Mouse (Mus musculus) intestine, embryonic 14.5 days (tissue): ENCODE measurements at regions not wholly inside any gene's neighbourhood (a gene's known extent, or its start where the extent isn't known, plus 50 kb on each side); places are given as distances from the start of the nearest gene placed in this dataset.

Experiments used
- ATAC-seq: fragments of 200-750 bp; cut with Nextera tagmentation; replicated peaks from 2 replicates; pipeline ENCODE4 v1.8.0; 2017; ENCODE audit warnings: low read depth, moderate number of reproducible peaks, moderate TSS enrichment, moderate library complexity; ENCODE audit not compliant: low FRiP score, low TSS enrichment
- DNase-seq: peaks from one replicate; pipeline ENCODE4 v3.0.0-alpha.2; 2018; ENCODE audit warnings: low spot score
- H3K27ac ChIP-seq: fragments of 300-500 bp; sonication (generic); 2 replicates; pipeline ENCODE4 v1.5.1; 2014; ENCODE audit warnings: low read depth, mild to moderate bottlenecking, control low read depth
- H3K27me3 ChIP-seq: fragments of 300-500 bp; sonication (generic); replicated peaks from 2 replicates; pipeline ENCODE4 v1.6.1; 2014; ENCODE audit warnings: low read length, control low read depth; ENCODE audit not compliant: control insufficient read depth, insufficient read depth
- H3K36me3 ChIP-seq: fragments of 300-500 bp; sonication (generic); 2 replicates; pipeline ENCODE4 v1.6.1; 2014; ENCODE audit warnings: low read length, control low read depth; ENCODE audit not compliant: control insufficient read depth, insufficient read depth
- H3K4me1 ChIP-seq: fragments of 300-500 bp; sonication (generic); replicated peaks from 2 replicates; pipeline ENCODE4 v1.6.1; 2014; ENCODE audit warnings: low read length, control low read depth, mixed read lengths; ENCODE audit not compliant: control insufficient read depth, insufficient read depth
- H3K4me2 ChIP-seq: fragments of 300-500 bp; sonication (generic); 2 replicates; pipeline ENCODE4 v1.6.1; 2014; ENCODE audit warnings: low read length
- H3K4me3 ChIP-seq: fragments of 300-500 bp; sonication (generic); 2 replicates; pipeline ENCODE4 v1.5.1; 2014; ENCODE audit warnings: low read depth, low read length, control low read depth, mixed read lengths
- H3K9ac ChIP-seq: fragments of 300-500 bp; sonication (generic); 2 replicates; pipeline ENCODE4 v1.6.1; 2014; ENCODE audit warnings: mild to moderate bottlenecking, low read length
- H3K9me3 ChIP-seq: fragments of 300-500 bp; sonication (generic); 2 replicates; pipeline ENCODE4 v1.6.1; 2016; ENCODE audit warnings: low read length, control low read depth; ENCODE audit not compliant: control insufficient read depth
- WGBS: fragments of 180-500 bp; shearing (Covaris S2); extraction: QIAGEN DNeasy Blood & Tissue Kit; methylation state at CpG from one replicate; pipeline ENCODE4 v1.1.7; 2014; 5-methylcytosine and 5-hydroxymethylcytosine counted together

DNA sequence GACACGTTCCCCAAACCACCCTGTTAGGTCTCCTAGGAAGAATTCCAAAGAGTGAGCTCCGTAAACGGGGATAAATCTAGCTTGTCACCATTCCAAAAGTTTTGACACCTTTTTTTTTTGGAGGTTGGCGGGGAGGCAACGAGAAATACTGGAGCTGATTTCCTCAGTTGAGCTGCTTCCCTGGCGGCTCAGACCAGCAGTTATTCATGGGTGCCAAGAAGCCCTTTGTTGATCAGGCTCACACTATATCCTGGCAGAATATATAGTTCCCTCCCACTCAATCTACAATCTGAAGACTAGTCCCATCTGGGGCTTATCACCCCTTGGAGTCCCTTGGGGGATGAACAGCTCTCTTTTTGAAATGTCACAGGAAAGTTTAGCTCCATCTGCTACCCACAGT lies 77.5 kb upstream of the Tiam2 start:
- no peak for ATAC-seq
- 79% methylated on average over 6 of the region's 6 CpGs for WGBS
- Histone ChIP-seq H3K27me3 (no peaks in the 10 kb centered on the region), H3K9ac (no peak overlapping the region), H3K4me1 (peaks cover 24% of the 10 kb centered on the region), H3K36me3 (peaks cover 4% of the 10 kb centered on the region; the same call in 1 of the 2 replicates), H3K4me3 (no peak overlapping the region), H3K4me2 (no peak overlapping the region), H3K27ac (no peak overlapping the region), H3K9me3 (no peaks in the 10 kb centered on the region)
- DNase-seq: no peak

DNA sequence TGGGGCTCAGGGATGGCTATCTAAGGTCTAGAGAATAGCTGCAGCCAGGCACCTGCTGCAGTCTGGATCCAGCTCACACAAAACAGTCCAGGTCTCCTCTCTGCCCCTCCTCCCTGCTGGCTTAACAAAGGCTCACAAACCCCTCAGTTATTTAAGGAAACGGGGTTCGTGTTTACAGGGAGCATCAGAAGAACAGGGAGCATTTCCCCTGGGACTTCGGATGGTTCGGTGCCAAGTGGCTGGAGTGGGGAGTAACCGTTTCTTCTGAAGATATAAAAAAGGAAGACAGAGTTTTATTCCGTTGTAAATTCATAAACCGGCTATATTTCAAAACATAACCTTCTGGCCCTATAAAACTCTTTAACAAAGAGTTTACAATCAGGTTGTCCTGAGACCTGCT lies 77.1 kb upstream of the Tiam2 start:
- DNase-seq (no peak), ATAC-seq (no peak)
- H3K9me3 ChIP-seq: no peaks in the 10 kb centered on the region
- H3K36me3 ChIP-seq: peaks cover 4% of the 10 kb centered on the region; the same call in 1 of the 2 replicates
- no peak overlapping the region for H3K27ac ChIP-seq
- no peak overlapping the region for H3K4me2 ChIP-seq
- no peak overlapping the region for H3K4me3 ChIP-seq
- H3K27me3 ChIP-seq: no peaks in the 10 kb centered on the region
- 66% methylated on average over 7 of the region's 7 CpGs for WGBS
- no peak overlapping the region for H3K9ac ChIP-seq
- H3K4me1 ChIP-seq: peaks cover 24% of the 10 kb centered on the region

DNA sequence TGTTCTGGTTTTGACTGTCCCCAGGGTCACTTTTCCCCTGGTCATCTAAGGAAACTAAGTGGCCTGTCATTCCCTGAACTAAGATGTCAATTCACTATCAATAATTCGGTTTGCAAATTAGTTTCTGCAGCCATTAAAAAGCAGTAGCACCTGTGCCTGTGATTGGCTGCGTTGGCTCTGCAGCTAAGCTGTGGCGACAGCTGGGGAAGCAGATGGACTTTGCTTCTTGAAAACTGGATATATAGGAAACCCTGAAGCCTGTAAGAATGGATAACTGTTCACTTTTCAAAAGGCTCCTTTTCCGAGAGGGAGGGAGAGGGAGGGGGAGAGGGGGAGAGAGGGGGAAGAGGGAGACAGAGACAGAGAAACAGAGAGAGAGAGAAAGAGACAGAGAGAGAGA lies 75.2 kb upstream of the Tiam2 start:
- DNase-seq: no peak
- H3K27ac ChIP-seq: no peak overlapping the region
- H3K4me2 ChIP-seq: no peak overlapping the region
- ATAC-seq: no peak
- H3K27me3 ChIP-seq: no peaks in the 10 kb centered on the region
- H3K36me3 ChIP-seq: peaks cover 4% of the 10 kb centered on the region; the same call in 1 of the 2 replicates
- no peak overlapping the region for H3K9ac ChIP-seq
- H3K4me3 ChIP-seq: no peak overlapping the region
- 88% methylated on average over 4 of the region's 4 CpGs for WGBS
- H3K4me1 ChIP-seq: peaks cover 19% of the 10 kb centered on the region
- H3K9me3 ChIP-seq: no peaks in the 10 kb centered on the region

DNA sequence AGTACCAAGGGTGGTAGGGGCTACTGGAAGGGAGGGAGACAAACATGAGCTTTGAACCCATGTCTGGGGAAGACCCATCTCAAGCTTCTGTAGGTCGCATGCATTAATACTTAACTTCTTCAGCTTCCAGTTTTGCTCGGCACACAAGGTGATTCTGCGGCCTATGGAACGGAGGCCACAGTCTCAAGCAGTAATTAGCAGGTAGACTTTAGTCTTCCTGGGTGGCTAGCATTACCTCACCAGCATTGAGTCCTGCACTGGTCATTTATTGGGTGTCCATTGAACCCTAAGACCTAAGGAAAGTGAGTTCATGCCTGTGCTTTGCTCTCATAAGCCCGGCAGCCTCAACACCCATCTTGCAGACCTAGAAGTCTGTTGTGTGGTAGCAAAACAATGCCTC lies 74.4 kb upstream of the Tiam2 start:
- peaks cover 4% of the 10 kb centered on the region; the same call in 1 of the 2 replicates for H3K36me3 ChIP-seq
- no peaks in the 10 kb centered on the region for H3K9me3 ChIP-seq
- H3K27me3 ChIP-seq: no peaks in the 10 kb centered on the region
- WGBS: 93% methylated on average over 5 of the region's 5 CpGs
- H3K9ac ChIP-seq: no peak overlapping the region
- H3K4me3 ChIP-seq: no peak overlapping the region
- peaks cover 11% of the 10 kb centered on the region for H3K4me1 ChIP-seq
- H3K27ac ChIP-seq: no peak overlapping the region
- no peak overlapping the region for H3K4me2 ChIP-seq
- ATAC-seq (no peak), DNase-seq (no peak)

DNA sequence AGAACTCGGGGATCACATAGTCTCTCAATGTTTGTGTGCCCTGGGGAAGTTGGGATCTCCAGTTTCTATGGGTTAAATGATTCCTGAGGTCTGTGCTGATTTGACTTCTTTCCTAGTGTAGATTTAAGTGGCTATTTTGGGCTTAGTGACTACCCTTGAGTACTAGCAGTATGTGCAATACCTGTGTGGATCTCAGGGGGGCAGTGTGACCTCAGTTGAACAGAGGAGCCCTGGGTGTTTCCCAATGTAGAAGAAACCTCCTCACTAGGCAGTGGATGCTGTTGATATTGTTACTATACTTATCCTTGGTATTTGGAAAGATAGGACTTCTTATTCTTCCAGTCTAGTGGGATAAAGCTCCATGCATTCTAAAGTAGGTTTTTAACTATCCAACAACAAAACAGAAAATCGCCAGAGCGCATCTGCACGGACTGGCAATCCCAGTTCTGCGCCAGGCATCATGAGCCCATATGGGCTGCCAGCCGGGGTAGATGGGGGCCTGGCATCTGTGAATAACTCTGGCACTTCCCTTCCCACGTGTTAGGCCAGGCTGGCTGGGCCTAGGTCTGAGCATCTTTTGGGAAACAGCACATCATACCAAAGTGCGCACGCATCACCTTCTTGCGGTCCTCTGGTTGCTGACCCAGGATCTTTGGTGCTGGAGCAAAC lies 72.7 kb upstream of the Tiam2 start:
- Histone ChIP-seq H3K4me3 (no peak overlapping the region), H3K9me3 (no peaks in the 10 kb centered on the region), H3K27ac (no peak overlapping the region), H3K9ac (no peak overlapping the region), H3K36me3 (peaks cover 4% of the 10 kb centered on the region; the same call in 1 of the 2 replicates), H3K27me3 (no peaks in the 10 kb centered on the region), H3K4me2 (no peak overlapping the region), H3K4me1 (0 out of 2 replicates have a peak, but pooled peaks cover 7% of the 10 kb centered on the region)
- 89% methylated on average over 10 of the region's 10 CpGs for WGBS
- DNase-seq: no peak
- no peak for ATAC-seq

DNA sequence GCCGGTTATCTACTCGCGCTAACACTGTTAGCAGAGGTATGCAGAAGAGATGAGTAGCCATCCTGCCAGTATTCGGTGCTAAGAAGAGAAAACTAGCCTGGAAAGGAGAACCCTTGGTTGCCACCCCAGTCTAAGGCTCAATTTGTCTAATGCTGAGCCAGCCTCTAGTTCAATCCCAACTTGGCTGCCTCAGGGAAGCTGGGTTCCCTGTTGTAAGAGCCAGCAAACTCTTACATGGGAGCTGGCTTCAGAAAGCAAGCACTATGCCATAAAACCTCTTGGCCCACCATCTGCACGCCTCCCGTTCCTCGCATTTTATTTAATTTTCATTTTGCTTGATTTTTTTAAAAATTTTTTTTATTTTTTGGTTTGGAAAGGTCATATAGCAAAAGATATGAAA lies 69.6 kb upstream of the Tiam2 start:
- Histone ChIP-seq H3K27me3 (no peaks in the 10 kb centered on the region), H3K27ac (no peak overlapping the region), H3K9me3 (no peaks in the 10 kb centered on the region), H3K36me3 (no peaks in the 10 kb centered on the region), H3K4me2 (no peak overlapping the region), H3K9ac (no peak overlapping the region), H3K4me1 (no peaks in the 10 kb centered on the region), H3K4me3 (no peak overlapping the region)
- DNase-seq (no peak), ATAC-seq (no peak)
- 93% methylated on average over 7 of the region's 7 CpGs for WGBS

DNA sequence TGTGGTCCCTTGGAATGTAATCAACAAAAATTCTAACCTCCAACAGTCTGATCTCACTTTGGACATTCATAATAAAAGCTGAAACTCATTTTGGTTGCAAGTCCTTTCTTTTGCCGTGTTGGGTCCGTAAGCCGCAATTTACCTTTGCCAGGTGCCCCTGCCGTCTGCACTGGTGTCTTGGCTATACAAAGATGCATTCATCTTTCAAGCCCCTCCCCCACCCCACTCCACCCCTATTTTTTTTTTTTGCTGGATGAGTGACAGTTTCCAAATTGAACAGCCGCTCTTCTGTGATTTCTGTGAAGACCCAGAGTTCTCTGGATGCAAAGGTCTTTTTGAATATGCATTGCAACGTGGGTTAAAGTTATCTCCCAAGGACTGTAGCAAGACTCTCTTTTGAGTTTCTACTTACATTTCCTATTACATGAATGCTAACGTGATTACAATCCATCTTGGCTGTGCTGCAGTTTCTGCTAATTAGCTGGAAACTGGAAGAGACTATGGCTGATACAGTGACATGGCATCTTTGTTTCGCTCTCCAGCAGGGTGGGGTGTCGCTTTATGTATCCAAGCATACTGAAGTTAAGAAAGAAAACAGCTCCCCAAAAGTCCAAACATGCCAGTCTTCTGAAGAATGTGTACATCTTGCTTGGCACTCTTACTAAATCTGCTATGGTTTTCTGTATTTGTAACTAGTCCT lies 67.4 kb upstream of the Tiam2 start:
- DNase-seq (no peak), ATAC-seq (no peak)
- Histone ChIP-seq H3K4me2 (no peak overlapping the region), H3K4me3 (no peak overlapping the region), H3K27me3 (no peaks in the 10 kb centered on the region), H3K27ac (no peak overlapping the region), H3K4me1 (no peaks in the 10 kb centered on the region), H3K9me3 (no peaks in the 10 kb centered on the region), H3K36me3 (no peaks in the 10 kb centered on the region), H3K9ac (no peak overlapping the region)
- 85% methylated on average over 9 of the region's 9 CpGs for WGBS

DNA sequence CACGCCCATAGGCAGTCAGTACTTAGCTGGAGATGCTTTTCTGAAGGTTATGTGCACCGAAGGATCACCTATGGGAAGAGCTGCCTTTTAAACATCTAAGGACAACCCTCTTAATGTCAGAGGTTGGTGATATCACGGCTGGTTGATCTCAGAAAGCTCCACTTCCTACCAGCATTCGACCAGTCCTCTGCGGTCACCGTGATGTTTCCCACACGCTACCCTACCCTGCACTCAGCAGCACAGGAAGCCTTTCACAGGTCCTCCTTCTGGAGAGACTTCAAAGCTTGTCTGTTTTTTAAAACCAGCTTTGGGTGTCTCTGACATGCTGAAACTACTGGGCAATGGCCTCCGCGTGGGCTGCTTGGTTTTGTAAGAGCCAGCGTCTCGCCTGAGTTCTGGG lies 65.6 kb upstream of the Tiam2 start:
- ATAC-seq: no peak
- Histone ChIP-seq H3K4me3 (no peak overlapping the region), H3K4me1 (no peaks in the 10 kb centered on the region), H3K9ac (no peak overlapping the region), H3K27me3 (no peaks in the 10 kb centered on the region), H3K27ac (no peak overlapping the region), H3K9me3 (no peaks in the 10 kb centered on the region), H3K36me3 (no peaks in the 10 kb centered on the region), H3K4me2 (no peak overlapping the region)
- no peak for DNase-seq
- 91% methylated on average over 11 of the region's 11 CpGs for WGBS
